Mouse (Mus musculus) left cerebral cortex, postnatal 25 days (tissue): ENCODE data around the gene Dusp22. TPM values are rescaled to one million over a fixed set of nuclear protein-coding genes. Genes with fewer than 3 reads are reported as not detected.

Experiments used
- DNase-seq, 2 experiments: peaks; one replicate each; pipeline ENCODE4 v3.0.0; 2022; ENCODE audit warnings: low spot score in 2 of 2, mixed read lengths in 1 of 2
- intact Hi-C: fragments of 180-260 bp; cut with DNase I; formaldehyde crosslinking; loops from one replicate; pipeline ENCODE4 v1.15.1; 2025
- total RNA-seq, 2 experiments: library from RNA; stranded (reverse); gene quantifications; 2 replicates each; pipeline ENCODE4 v1.2.3; 2021

The Dusp22 gene
- total RNA-seq, 2 experiments from 2014 or later, result 34.1 to 35.5 TPM

DNA sequence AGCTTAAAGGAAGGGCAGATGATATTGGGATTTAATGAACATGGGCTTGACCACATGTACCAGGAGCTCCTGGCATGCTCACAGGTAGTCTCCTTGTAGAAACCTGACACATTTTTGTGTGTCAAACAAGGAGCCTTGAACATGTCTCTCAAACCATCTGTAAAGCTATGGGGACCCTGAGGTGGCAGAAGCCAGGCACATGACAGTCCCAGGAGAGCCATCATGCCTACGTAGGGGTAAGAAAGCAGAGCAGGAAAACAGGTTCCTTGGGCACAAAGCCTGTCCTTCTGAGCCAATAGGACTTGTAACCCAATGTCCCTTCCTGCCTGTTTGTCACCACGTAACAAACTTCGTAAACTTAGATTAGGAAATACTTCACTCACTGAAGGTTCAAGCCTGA is 51.9 kb downstream of the Dusp22 start:
- intact Hi-C loops, result no loop called here
- DNase-seq, result no peak

GRCm38 (mm10) chr13:30712280-30712679 is 52.5 kb downstream of the Dusp22 start:
- intact Hi-C loops, result no loop called here
- DNase-seq, result no peak

DNA sequence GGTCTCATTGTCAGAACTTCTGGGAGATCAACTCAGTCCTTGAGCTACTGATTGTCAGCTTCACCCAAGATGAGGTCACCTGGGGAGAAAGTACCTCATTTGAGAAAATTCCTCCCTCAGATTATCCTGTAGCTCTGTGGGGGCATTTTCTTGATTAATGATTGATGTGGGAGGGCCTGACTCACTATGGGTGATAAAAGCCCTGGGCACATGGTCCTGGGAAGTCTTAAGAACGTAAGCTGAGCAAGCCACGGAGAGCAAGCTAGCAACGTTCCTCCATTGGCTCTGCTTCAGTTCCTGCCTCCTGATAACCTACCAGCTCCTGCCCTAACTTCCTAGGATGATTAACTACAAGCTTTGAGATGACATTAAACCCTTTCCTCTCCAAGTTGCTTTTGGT is 53.8 kb downstream of the Dusp22 start:
- no peak for DNase-seq
- intact Hi-C loops, result no loop called here

DNA sequence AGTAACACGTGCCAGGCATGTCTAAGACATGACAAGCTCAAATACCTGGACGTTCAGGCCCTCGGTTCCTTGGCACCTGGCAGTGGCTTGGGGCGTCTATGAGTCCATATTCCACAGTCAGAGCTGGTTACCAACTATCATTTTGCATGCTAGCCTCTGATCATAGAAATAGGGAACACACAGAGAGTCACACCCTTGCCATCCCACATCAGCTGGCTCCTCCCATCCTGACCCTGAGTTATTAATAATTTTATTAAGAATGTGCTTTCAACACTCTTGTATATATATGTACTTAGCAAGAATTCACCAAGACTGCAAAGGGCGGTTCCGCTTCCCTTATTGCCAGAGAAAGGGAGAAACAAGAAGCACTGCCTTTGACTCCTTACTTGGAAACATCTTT is 54.8 kb downstream of the Dusp22 start:
- intact Hi-C loops, result no loop called here
- no peak for DNase-seq

GRCm38 (mm10) chr13:30715060-30715459 is 55.3 kb downstream of the Dusp22 start:
- intact Hi-C loops, result no loop called here

DNA sequence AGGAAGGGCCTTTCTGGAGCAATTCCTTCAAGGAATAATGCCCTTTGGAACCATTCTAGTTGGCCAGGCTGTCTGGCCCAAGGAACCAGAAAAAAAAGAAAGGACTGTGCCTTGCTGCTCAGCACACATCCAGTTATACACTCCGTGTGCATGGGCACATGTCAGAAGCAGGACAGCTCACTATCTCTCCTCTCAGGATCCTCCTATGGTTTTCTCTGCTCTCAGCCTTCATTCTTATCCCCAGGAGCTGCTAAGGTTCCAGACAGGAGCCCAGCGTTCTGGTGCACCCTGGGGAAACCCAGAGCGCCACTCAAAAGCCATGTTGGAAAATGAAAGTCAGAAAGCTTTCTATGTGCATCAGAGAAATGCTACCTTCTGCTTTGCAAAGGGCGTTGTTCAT is 55.8 kb downstream of the Dusp22 start:
- intact Hi-C loops, result no loop called here
- no peak for DNase-seq

More at GRCm38 (mm10) chr13:30715060-30715459, 55.3 kb downstream of the Dusp22 start:
- no peak for DNase-seq

DNA sequence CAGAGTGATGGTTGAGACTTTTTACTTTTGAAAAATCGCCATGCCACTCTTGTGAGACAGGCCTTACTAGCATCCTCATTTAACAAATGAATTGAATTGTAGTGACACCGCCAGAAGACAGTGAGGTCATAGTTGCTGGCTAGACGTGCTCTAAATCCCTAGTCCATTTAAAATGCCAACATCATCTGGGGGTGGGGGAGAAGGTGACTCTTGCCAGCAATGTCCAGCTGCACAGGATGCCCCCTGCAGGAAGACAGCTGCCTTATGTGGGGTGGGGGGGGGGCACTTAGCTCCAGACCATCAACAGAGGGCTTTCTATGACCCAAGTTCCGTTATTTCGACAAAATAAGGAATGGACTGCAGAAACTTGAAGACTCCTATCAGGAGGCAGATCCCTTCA is 56.8 kb downstream of the Dusp22 start:
- no peak for DNase-seq
- intact Hi-C loops, result no loop called here

GRCm38 (mm10) chr13:30722601-30723000 is 62.8 kb downstream of the Dusp22 start:
- intact Hi-C loops, result no loop called here
- no peak for DNase-seq

- DNase-seq, result no peak
- intact Hi-C loops, result no loop called here
Measured at GRCm38 (mm10) chr13:30723258-30723657, 63.5 kb downstream of the Dusp22 start.

DNA sequence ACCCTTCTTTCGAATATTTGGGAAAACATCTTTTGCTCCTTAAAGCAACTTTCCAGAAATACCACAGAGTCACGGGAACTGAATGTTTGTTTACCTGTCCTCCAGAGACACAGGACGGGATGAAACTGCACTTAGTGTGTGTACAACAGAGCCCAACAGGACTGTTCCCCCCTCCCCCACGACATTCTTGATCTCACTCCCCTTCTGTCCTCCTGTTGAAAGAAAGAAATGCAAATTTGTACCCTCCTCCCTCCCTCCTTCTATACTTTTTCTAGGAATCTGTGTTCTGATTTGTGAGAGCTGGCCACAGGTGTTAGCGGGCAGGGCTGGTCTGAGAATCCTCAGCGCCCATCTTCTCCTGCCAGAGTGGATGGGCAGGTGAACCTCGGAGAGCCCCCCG is 64.1 kb downstream of the Dusp22 start:
- intact Hi-C loops, result no loop called here
- DNase-seq, result no peak

DNA sequence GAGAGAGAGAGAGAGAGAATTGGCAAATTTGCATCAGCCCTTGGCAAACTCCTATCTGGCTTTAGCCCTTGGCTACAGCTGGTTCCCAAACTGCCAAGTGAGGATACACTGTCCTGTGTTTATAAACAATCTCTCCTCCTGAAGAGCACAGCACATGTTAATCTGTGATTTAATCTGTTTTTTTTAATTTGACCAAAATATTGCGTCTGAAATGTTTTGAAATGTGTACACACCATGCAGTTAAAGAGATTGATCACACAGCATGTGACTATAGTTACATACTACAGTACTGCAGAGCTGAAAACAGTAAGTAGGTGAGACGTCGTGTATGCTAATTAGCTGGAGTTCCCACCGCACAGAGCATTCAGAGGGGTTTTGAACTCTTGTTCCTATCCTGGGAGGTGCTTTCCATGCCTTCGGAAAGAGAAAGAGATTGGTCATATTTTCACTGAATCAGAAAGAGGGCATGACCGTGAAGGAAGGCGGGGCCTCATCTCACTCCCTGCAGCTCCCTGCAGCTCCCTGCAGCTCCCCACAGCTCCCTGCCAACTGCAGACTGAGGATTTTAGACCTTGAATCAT is 65.0 kb downstream of the Dusp22 start:
- intact Hi-C loops, result no loop called here
- peak in 1 of 2 experiments; percentile 19 for DNase-seq

GRCm38 (mm10) chr13:30726879-30727278 is 67.1 kb downstream of the Dusp22 start:
- no peak for DNase-seq
- intact Hi-C loops, result no loop called here

- intact Hi-C loops, result no loop called here
- DNase-seq, result no peak
Measured at GRCm38 (mm10) chr13:30728155-30728554, 68.4 kb downstream of the Dusp22 start.

DNA sequence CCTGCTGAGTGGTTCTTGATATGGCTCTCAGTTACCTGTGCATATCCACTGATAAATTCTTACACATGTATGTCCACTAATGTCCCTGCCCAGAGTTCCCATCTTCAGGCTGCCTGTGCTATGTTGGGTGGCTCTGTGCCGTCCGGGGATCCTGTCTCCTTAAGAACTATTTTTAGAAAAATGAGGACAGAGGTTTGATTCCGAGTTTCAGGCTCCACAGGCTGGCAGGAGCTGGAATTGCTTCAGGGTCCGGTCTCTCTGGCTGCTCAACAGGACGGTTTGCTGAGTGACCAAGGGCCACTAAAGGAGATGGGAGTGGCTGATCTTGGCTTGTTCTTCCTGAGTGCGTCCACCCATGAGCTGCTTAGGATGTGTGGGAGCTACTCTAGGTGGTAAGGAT is 69.4 kb downstream of the Dusp22 start:
- no peak for DNase-seq
- intact Hi-C loops, result no loop called here

DNA sequence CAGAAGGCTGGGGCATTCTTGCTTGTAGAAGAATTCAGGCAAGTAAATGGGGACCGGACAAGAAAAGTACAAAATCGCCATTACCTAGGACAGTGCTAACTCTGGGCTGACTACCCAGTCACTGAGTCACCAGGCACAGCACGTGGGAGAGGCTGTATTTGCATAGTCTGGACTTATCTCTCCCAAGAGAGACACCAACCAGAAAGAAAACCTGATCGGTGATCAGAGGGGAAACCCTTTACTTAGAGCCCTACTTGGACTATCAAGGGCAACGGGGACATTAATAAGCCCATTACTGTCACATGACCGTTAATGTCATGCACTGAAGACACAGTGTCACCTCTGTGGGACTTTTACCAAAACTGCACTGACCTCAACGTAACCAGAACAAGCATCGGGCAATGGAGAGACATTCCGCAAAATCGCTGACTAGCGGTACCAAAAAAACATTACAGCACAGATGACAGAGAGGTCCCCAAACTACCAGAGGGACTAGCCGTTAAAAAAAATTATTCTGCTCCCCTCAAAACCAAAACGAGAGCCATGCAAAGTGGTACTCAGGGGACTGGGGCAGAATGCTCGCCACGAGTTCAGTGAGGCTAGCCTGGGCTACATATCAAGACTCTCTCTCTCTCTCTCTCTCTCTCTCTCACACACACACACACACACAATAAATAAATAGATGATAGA is 70.5 kb downstream of the Dusp22 start:
- intact Hi-C loops, result no loop called here
- DNase-seq, result no peak

- intact Hi-C loops, result no loop called here
- no peak for DNase-seq
Measured at GRCm38 (mm10) chr13:30732709-30733445, 73.1 kb downstream of the Dusp22 start.

DNA sequence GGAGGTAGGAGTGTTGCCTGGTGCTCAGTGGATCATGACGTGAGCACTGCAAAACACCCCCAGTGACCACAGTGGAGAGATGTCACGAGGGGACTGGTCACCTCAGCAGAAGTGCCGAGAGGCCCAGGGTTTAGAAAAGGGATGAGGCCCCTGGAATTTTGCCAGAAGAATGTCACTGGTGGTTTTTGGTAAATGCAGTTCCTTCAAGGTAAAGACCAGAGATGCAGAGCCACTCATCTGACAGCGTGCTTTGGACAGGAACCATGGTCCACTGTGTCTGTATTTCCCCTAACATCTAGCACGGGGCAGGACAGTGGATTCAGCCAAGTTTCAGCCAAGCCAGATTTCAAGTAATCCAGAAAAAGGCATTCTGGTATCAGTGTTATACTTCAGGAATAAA is 76.9 kb downstream of the Dusp22 start:
- intact Hi-C loops, result no loop called here
- DNase-seq, result no peak

DNA sequence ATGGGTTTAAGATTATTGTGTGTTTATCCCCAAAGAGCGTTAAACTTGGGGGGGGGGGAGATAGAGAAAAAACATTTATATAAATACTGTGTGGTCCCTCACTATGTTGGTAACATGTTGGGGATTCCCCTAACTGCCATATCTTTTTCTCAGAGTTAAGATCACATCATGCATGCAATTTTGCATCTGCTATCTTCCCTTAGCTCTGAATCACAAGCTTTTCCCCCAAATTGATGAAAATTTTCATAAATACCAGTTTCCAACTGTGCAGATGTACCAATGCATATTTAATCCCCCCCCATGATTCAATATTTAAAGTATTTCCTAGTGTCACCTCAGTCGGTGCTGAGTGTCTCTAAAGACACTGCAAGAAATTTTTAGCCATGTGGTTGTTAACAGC is 77.5 kb downstream of the Dusp22 start:
- intact Hi-C loops, result no loop called here
- DNase-seq, result no peak

DNA sequence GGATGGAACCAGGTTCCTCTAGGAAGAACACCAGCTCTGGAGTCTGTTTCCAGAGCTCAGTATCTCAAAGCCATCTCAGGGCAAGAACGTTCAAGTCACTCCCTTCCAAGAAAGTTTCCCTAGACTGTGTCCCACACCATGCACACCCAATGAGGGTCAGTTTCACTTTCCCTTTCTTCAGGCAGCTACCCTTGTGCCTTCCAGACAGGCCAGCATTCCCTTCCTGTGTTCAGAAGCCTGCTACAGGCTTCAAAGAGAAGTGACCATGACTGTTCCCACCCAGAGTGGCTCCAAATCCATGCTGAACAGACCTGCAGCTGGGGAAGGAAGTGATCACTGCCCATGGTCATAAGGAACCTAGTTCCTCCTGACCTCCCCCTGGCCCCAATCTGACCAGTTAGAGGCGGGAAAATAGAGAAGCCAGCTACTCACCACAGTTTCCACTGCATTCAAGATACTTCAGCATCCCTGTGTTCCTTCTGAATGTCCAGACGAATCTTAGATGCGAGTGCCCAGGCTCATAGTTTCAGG is 78.6 kb downstream of the Dusp22 start:
- DNase-seq, result no peak
- intact Hi-C loops, result no loop called here

- intact Hi-C loops, result no loop called here
- no peak for DNase-seq
Measured at GRCm38 (mm10) chr13:30741172-30741571, 81.4 kb downstream of the Dusp22 start.
